Mouse (Mus musculus) activated CD4-positive, CD25-positive, alpha-beta regulatory T cell, adult 4 months (primary cell): Measurements from ENCODE around the gene Gm17949. TPM values are rescaled to one million over a fixed set of nuclear protein-coding genes. Genes with fewer than 3 reads are reported as not detected.

Source experiments
- ATAC-seq: one replicate; pipeline ENCODE4 v1.8.0; 2017
- polyA plus RNA-seq, 2 experiments: library from polyadenylated mRNA; unstranded; fragments of 100-300 nt; shearing (Covaris generic); gene quantifications; one replicate each; pipeline ENCODE4 v1.2.1; 2017

Gene Gm17949
- under 1 TPM in 1 of 2 experiments, not detected in 1; 0.57 TPM for polyA plus RNA-seq

DNA sequence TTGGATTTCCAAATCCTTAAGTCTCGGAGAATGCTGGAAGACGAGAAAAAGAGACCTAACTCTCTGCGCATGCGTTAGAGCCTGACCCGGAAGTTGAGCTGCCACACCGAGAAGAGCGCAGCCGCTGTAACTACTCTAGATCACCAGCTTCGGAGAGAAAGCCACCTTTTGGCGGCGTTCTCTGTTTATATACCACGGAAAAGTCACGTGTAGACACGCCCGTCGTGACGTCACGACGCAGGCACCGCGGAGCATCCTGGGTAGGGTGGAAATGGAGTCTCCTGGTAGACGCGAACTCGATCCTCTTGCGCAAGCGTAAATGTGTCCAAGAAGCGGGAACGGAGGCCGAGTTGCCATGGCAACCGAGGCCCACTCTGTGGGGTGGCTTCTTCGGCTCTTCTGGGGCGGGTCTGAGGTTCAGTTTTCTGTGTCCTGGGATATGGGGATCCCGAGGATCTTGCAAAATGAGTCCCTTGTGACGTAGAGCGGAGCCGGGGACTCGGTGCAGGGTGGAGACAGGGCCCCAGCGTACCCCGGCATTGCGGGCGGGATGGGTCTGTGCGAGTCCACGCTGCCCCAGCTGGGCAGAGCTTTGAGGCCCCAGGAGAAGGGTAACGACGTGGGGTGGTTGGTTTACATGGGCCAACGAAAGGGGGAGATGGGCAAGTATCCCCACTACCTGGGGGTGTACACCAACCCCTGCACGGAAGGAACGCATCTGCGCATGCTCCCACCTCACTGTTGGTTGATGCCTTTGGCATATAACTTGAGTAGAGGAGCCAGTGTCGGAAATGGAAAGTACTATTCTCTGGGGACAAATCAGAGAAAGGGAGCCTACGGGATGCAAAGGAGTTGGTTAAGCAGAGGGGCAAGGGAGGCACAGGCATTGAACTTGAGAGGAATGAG lies at the start of gene Gm17949, which contains the start of gene Gtf2f1:
Gene Gm17949, plus strand, starts transcription at position 234 of the 906 bp plus-strand sequence.
Gene Gtf2f1, minus strand, starts transcription at position 53 of the 906 bp plus-strand sequence.
- ATAC-seq, result peak; percentile 91

GRCm38 (mm10) chr17:56961880-56962279 lies 49.4 kb upstream of the Gm17949 start:
- no peak for ATAC-seq

DNA sequence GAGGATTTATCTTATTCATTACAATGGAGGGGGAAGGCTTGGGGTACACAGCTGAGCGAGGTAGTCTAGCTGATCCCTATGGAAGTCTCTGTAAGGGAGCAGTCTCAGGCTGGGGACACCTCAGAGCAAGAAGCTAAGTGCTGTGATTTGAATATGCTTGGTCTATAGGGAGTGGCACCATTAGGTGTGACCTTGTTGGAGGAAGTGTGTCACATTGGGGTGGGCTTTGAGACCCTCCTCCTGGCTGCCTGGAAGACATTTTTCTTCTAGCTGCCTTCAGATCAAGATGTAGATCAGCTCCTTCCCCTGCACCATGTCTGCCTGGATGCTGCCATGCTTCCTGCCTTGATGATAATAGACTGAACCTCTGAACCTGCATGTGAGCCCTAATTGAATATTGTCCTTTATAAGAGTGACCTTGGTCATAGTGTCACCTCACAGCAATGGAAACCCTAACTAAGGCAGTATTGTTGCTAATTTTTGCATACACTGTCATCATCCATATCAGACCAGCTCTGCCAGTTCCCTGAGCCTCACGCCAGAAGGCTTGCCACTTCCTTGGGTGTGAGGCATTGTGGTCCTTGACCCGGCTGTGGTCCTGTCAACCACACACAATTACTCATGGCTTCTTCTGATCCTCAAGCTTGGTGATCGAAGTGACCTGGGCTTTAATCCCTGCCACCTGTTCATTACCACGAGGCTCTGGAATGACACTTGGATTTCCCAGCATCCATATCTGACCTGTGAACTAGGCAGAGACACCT lies 48.4 kb upstream of the Gm17949 start:
- no peak for ATAC-seq

DNA sequence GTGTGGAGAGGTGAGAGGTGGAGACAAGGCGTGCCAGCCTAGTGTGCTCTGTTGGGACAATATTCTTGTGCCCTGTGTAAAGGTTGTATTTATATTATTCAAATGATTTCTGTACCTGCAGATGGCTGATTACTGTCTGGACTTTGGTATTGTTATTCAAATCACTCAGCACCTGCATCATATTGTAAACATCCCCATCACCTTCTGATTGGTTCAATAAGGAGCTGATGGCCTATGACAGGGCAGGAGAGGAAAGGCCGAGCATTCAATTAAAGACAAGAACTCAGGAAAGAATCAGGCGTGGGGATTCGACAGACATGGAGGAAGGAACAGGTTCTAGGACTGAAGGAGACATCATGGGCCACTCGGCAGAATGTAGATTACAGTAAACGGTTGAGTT lies 47.6 kb upstream of the Gm17949 start:
- no peak for ATAC-seq

DNA sequence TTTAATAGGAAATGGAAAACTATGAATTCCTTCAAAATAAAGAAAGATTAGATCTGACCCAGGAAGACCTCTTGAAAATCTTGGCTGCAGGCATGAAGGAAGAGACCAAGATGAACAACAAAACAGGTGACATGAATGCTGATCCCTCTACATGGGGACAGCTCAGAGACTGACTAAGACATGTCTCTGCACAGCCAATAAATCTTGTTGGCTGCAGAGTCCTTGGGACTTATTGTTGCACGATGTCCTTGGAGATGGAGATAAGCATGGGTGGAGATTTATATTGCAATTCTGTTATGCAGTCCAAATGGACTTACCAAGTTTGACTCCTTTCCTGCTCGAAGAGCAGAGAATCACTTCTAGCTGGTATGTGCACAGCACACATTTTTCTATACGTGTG lies 41.9 kb upstream of the Gm17949 start:
- no peak for ATAC-seq

DNA sequence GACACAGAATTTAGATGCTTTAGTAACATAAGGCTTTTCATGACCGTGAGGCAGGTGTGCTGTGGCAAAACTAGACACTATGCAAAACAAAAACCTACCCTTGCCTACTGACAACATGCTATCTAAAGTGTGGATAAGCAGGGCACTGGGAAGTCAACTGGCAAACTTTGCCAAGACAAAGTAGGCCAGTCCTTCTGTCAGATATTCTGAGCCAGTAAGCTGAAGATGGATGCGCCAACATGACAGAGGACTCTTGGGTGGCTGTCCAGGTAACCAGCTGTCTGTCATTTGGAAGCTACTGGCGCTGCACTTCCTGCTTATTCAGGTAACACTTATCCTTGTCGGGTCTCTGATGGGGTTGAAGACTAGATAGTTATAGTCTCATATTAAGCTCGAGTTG lies 41.2 kb upstream of the Gm17949 start:
- ATAC-seq, result no peak

DNA sequence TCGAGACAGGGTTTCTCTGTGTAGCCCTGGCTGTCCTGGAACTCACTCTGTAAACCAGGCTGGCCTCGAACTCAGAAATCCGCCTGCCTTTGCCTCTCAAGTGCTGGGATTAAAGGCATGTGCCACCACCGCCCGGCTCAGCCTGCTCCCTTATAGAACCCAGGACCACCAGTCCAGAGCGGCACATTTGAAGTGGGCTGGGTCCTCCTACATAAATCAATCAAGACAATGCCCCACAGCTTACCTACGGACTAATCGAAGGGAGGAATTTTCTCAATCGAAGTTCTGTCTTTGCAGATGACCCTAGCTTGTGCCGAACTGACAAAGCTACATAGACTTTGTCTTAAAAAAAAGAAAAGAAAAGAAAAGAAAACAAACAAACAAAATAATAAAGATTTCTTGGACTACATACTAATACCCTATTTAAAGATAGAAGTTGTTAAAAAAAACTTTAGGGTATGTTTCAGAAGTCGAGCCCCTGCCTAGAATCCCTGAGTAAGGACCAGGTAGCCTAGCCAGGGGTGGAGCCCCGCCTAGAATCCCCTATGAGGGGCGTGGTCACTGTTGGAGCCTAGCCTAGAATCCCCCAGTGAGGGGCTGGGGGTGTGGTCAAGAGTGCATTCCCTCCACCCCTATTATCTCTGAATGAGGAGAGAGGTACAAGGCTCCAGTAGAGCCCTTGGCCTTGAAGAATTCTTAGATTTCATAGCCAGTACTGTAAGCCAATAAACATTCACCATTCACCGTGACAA lies 37.1 kb upstream of the Gm17949 start:
- no peak for ATAC-seq

- no peak for ATAC-seq
Measured at GRCm38 (mm10) chr17:56974708-56975240, 36.5 kb upstream of the Gm17949 start.

- ATAC-seq, result no peak
Measured at GRCm38 (mm10) chr17:56975391-56975790, 35.9 kb upstream of the Gm17949 start.

- ATAC-seq, result no peak
Measured at GRCm38 (mm10) chr17:56976531-56977390, 34.5 kb upstream of the Gm17949 start.

DNA sequence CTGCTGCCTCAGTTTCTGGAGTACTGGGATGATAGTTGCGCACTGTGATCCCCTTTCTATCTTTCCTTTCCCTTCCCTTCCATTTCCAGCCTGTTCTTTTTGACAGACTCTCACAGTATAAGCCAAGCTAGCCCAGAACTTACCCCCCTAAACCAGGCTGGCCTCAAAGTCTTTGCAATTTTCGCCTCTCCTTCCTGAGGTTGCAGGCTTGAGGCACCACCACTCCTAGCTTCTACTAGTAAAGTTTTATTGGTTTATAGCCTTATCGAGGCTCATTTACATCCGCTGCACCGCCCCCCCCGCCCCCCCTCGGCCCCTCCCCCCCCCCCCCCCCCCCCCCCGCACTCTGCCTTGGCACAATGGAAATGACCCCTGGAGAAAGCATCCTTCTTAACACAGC lies 31.7 kb upstream of the Gm17949 start:
- ATAC-seq, result no peak

DNA sequence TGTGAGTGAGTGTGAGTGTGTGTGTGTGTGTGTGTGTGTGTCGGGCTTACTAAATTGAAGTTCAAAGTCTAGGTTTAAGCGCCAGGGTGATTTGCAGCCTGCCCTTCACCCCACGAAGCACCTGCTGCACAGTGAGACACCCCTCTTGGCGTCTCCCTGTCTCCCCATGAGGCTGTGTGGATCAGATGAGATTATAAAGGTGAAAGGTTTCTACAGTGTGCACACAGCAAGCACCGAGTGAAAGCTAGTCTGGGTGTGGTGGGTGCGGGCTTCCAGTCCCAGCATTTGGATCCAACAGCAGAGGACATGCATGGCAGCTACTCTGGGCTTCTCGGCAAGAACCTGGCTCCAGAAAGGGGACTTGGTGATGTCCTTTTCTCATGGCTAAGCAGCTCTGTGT lies 30.2 kb upstream of the Gm17949 start:
- ATAC-seq, result no peak

GRCm38 (mm10) chr17:56982013-56982412 lies 29.3 kb upstream of the Gm17949 start, which contains the start of gene Acer1:
Gene Acer1 (minus strand): TSS chr17:56982126.
- no peak for ATAC-seq

DNA sequence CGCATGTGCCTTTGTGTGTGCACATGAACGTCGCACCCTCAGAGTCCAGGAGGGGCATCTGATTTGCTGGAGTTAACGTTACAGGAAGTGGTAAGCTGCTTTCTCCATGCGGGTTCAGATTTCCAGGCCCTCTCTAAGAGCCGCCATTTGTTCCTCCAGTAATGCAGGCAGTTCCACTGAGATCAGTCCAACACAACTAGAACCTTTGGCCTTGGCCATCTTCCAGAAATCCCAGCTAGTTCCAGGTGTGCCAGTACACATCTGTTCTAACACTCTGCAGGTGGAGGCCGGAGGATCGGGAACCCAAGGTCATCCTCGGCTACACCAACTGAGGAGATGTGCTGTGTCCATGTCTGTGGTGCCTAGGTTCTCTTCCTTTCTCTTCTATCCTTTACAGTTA lies 26.4 kb upstream of the Gm17949 start:
- ATAC-seq, result no peak

DNA sequence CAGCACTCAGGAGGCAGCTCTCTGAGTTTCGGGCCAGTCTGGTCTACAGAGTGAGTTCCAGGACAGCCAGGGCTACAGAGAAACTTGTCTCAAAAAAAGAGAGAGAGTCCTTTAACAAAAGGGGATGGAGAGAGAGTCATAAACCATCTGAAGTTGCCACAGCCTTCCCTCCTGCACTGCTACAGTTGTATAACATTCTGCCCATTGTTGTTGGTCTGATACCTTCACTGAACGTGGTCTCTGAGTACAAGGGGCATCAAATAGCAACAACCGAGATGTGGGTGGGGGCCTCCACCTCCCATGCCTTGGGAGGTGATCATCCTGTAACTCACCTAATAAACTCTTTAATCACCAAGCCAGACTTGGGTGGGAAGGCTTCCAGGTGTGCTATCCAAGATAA lies 25.6 kb upstream of the Gm17949 start:
- no peak for ATAC-seq

GRCm38 (mm10) chr17:56986105-56986805 lies 25.0 kb upstream of the Gm17949 start:
- ATAC-seq, result no peak

- ATAC-seq, result no peak
Measured at GRCm38 (mm10) chr17:56988441-56988840, 22.8 kb upstream of the Gm17949 start.

DNA sequence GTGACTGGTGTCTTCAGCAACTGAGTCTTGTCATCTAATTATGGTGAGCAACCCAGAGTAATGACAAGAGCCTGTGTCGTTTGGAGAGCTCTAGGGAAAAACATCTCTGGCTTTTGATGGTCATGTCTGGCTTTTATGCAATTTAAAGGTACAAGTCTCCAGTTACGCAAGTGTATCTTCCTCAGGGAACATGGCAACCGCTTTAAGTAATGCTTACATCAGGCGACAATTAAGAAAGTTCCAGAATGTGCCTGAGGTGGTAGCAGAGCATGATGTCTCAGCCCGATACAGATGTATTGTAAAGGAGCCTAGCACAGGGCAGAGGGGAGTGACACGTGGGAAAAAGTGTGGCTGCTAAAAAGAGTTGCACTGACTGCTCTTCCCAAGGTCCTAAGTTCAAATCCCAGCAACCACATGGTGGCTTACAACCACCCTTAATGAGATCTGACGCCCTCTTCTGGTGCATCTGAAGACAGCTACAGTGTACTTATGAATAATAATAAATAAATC lies 22.3 kb upstream of the Gm17949 start:
- no peak for ATAC-seq

GRCm38 (mm10) chr17:56989467-56990114 lies 21.7 kb upstream of the Gm17949 start:
- ATAC-seq, result peak; percentile 67
